Mouse (Mus musculus) lung, postnatal 10 days (tissue): ENCODE results near the gene Sfpq.
"Not testable (repeated sequence)": the region's sequence is repeated elsewhere in the genome, so short reads cannot be mapped to it uniquely, and the experiment has no call there.

Experiments used
- DNase-seq: peaks from one replicate; pipeline ENCODE4 v3.0.0; 2021

Sfpq gene

DNA sequence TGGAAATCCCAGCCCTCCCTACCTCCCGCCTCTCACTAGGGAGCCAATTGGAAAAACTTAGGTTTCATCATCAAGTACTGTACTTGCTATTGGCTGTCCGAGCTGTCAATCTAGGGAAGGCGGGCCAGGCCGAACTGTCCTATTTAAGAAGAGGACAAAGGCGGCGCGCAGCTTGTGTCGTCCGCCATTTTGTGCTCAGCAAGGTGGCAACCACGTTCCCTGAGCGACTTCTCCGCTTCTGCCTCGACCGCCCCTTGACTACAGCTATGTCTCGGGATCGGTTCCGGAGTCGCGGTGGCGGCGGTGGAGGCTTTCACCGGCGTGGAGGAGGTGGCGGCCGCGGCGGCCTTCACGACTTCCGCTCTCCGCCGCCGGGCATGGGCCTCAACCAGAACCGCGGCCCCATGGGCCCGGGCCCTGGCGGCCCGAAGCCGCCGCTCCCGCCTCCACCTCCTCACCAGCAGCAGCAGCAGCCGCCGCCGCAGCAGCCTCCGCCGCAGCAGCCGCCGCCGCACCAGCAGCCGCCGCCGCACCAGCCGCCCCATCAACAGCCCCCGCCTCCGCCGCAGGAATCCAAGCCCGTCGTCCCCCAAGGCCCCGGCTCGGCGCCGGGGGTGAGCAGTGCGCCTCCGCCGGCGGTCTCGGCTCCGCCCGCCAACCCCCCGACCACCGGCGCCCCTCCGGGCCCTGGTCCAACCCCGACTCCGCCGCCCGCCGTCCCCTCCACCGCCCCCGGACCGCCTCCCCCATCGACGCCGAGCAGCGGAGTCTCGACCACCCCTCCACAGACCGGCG lies at the start of gene Sfpq:
Gene Sfpq, plus strand, starts transcription at position 174 of the 795 bp plus-strand sequence.
- peak; percentile 99 for DNase-seq

GRCm38 (mm10) chr4:126977467-126977866 lies 43.7 kb upstream of the Sfpq start:
- peak; percentile 61 for DNase-seq

- no peak for DNase-seq
These were observed 42.4 kb upstream of the Sfpq start for GRCm38 (mm10) chr4:126978706-126979105.

- DNase-seq, result no peak
These were observed 37.8 kb upstream of the Sfpq start for GRCm38 (mm10) chr4:126983321-126983720.

DNA sequence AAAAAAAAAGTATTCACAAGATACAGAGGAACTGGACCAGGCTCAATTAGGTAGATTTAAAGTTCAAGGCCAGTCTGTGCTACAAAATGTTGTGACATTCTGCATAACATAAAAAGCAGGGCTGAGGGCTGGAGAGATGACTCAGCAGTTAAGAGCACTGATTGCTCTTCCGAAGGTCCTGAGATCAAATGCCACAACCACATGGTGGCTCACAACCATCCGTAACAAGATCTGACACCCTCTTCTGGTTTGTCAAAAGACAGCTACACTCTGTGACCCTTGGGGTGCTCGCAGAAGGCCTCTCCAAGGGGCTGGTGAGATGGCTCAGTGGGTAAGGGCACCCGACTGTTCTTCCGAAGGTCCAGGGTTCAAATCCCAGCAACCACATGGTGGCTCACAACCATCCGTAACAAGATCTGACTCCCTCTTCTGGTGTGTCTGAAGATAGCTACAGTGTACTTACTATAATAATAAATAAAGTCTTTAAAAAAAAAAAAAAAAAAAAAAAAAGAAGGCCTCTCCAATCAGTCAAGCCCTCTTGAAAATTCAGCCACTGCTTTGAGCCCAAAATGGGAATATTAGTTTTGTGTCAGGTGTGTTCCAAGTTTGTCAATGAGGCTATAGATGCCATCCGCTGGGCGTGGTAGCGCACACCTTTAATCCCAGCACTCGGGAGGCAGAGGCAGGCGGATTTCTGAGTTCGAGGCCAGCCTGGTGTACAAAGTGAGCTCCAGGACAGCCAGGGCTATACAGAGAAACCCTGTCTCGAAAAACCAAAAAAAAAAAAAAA lies 37.2 kb upstream of the Sfpq start:
- not testable (repeated sequence) for DNase-seq

GRCm38 (mm10) chr4:126986768-126987167 lies 34.4 kb upstream of the Sfpq start:
- DNase-seq, result no peak

DNA sequence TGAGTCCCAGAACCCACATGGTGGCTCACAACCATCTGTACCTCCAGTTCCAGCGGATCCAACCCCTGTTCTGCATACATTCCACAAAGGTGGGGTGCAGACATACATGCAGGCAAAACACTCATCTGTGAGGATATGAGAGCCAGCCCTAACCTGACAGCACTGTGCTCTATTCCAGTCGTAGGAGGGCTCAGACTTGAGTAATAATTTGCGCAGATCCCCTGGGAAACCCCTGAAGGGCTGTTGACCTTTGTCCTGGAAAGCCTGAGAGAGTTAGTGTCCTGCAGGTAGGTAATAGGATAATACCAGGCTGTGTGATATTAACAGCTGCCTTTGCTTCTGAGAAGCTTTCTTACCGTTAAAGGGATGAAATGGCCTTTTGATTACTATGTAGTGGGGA lies 32.6 kb upstream of the Sfpq start:
- no peak for DNase-seq

GRCm38 (mm10) chr4:126990553-126990952 lies 30.6 kb upstream of the Sfpq start:
- no peak for DNase-seq

DNA sequence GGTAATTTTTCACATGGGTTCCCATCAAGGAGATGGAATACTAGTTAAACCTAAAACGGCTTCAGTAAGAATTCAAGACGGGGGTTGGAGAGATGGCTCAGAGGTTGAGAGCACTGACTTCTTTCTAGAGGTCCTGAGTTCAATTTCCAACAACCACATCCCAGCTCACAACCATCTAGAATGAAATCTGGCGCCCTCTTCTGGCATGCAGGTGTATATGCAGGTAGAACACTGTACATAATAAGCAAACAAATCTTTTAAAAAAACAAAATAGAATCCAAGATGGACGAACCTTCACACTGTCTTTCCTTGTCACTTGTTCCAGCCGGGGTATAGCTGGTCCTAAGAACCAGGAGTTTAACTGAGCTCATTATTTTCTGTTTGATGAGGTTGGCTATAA lies 28.8 kb upstream of the Sfpq start:
- DNase-seq, result no peak

DNA sequence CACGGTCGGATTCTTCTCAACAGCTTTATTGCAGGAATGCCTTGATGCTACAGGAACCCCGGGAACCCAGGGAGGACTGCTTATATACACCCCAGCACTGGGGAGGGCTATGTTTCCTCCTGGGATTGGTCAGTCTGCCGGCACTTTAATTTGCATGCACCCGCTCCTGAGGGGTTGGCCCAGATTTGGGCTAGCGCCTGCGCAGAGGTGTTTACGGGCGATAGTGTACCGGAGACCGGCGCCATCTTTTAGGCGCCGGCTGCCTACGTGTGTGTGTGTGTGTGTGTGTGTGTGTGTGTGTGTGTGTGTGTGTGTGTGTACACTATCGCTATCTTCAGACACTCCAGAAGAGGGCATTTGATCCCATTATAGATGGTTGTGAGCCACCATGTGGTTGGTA lies 21.8 kb upstream of the Sfpq start:
- not testable (repeated sequence) for DNase-seq

- no peak for DNase-seq
These were observed 20.5 kb upstream of the Sfpq start for GRCm38 (mm10) chr4:127000601-127001105.

DNA sequence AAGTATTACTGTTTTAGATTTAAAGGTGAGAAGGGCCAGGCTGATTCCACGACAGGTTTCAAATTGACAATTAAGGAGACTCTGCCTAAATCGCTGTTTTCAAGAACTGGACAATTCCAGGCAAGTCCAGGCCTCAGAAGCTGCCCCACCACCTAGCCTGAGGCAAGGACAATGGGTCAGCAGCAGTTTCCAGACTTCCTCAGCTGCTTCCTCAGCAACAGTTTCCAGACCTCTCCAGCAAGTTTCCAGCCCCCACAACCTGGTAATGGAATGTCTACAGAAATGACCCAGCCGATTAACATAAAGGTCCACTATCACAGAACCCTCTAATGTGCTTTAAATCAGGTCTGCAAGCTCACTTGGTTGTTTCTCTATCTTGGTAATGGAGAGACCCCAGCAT lies 16.7 kb upstream of the Sfpq start:
- DNase-seq, result no peak

DNA sequence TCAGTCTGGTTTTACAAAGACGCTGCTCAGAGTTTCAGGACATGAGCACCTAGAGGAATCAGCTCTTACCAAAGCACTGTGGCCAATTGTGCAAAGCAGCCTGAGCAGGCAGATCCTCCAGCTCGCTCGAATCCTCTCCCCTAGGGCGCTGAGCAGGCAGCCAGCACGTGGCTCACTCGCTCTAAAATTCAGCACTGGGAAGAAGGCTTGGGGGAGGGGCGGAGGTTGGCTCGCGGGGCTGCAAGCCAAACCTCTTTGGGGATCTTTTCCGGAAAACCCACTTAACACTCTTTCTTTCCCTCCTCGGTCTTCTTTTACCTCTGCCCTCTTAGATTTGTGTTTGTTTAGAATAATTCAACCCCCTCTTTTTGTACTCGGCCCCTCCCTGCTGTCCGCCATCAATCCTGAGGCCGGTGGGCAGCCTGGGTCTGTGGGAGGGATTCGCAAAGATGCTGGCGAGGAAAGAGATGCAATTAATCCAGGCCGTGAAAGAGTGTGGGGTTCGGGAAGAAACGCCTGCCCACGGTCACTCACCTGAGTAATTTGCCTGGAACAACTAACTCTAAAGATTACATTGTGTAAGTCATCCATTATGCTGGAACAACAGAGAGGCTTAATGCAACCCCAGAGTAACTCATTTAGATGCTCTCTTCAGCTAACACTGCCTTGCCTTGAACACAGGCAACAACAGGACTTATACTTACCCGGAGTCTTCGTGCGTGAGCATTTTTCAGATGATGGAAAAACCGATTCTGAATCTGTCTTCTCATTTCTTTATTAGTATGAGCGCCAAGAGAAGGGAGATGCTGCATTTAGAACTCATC lies 15.8 kb upstream of the Sfpq start:
- peak; percentile 56 for DNase-seq

GRCm38 (mm10) chr4:127015294-127015993 lies 5.7 kb upstream of the Sfpq start:
- peak; percentile 92 for DNase-seq

- no peak for DNase-seq
These were observed 4.8 kb upstream of the Sfpq start for GRCm38 (mm10) chr4:127016366-127016765.

GRCm38 (mm10) chr4:127020411-127021150 lies 543 bp upstream of the Sfpq start:
- no peak for DNase-seq

DNA sequence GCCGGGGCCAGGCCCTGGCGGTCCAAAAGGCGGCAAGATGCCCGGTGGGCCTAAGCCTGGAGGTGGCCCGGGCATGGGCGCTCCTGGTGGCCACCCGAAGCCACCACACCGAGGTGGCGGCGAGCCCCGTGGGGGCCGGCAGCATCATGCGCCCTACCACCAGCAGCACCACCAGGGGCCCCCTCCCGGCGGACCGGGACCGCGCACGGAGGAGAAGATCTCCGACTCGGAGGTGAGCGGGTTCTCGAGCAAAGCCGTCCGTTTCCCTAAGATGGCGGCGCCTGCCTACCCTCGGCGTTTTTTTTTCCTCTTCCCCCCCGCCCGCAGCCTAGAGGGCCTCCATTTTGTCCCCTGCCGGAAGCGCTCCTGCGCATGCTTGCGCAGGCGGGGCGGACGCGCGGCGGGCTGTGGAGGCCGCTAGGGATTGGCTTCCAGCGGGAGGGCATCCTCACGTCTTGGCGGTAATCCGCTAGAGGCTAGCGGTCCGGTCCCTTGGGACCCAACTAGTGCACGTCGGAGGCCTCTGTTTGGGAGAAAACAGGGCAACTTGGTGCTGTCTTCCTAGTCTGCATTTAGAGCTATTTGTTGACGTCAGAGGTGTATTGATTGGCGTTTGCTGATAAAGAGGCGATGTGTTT lies 984 bp downstream of the Sfpq start:
- peak; percentile 94 for DNase-seq

DNA sequence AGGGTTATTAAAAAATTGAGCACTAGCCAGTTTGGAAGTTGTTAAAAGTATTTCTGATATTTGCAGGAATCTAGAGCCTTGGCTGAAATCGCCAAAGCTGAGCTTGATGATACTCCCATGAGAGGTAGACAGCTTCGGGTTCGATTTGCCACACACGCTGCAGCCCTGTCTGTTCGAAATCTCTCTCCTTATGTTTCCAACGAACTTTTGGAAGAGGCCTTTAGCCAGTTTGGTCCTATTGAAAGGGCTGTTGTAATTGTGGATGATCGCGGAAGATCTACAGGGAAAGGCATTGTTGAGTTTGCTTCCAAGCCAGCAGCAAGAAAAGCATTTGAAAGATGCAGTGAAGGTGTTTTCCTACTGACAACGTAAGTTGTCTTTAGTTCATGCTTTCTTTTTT lies 2.1 kb downstream of the Sfpq start:
- no peak for DNase-seq

GRCm38 (mm10) chr4:127024240-127024639 lies 3.1 kb downstream of the Sfpq start:
- no peak for DNase-seq

DNA sequence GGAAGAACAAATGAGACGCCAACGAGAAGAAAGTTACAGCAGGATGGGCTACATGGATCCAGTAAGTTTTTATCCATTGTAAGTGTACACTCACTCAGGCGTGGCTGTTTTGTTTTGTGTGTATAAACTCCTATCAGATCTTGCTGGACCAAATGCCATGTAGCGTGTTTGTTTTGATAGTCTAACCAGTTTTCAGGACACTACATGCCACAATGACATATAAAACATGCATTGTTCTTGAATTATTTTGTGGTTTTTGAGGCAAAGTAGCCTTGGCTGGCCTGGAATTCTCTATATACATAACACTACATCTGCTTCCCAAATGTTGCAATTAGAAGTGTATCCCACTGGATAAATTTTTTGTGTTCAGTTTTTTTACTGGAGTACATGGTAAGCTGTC lies 5.7 kb downstream of the Sfpq start:
- DNase-seq, result no peak
